Mouse (Mus musculus): ENCODE data around the gene Hist1h1c. TPM values are rescaled to one million over a fixed set of nuclear protein-coding genes. Genes with fewer than 3 reads are reported as not detected.

The Hist1h1c gene
- polyA plus RNA-seq, 1 experiment from 2014 or later = 180 TPM

Small RNA genes within 50 kb of the gene (microRNA-seq; reads per million reads assigned to microRNA genes)
- gene Gm44314 (ENCODE audit: borderline replicate concordance, insufficient number of aligned reads) (not detected), gene Gm44484 (ENCODE audit: borderline replicate concordance, insufficient number of aligned reads) (not detected)

Other genes with a start within 250 kb of the Hist1h1c start
- gene Btn2a2, start 250.0 kb upstream of the Hist1h1c start, polyA plus RNA-seq (2015; fragmentation: Nextera tagmentation; extraction: Ambion mirVana) = 0.30 TPM in 1 of 2 replicates, not detected in the other
- gene Hist1h4h, start 207.8 kb upstream of the Hist1h1c start, polyA plus RNA-seq (2015; fragmentation: Nextera tagmentation; extraction: Ambion mirVana) = 11.5 and 11.7 TPM in 2 replicates
- 3.9 and 7.2 TPM in 2 replicates for gene Hist1h2af, start 204.9 kb upstream of the Hist1h1c start, polyA plus RNA-seq (2015; fragmentation: Nextera tagmentation; extraction: Ambion mirVana)
- 1.4 and 1.9 TPM in 2 replicates for gene Hist1h3g, start 203.4 kb upstream of the Hist1h1c start, polyA plus RNA-seq (2015; fragmentation: Nextera tagmentation; extraction: Ambion mirVana)
- 0.24 and 0.48 TPM in 2 replicates for gene Hist1h2bh, start 195.4 kb upstream of the Hist1h1c start, polyA plus RNA-seq (2015; fragmentation: Nextera tagmentation; extraction: Ambion mirVana)
- 0.75 and 0.84 TPM in 2 replicates for gene Hist1h3f, start 194.8 kb upstream of the Hist1h1c start, polyA plus RNA-seq (2015; fragmentation: Nextera tagmentation; extraction: Ambion mirVana)
- not detected in 2 replicates for gene Hist1h4f, start 187.2 kb upstream of the Hist1h1c start, polyA plus RNA-seq (2015; fragmentation: Nextera tagmentation; extraction: Ambion mirVana)
- 0.26 and 0.41 TPM in 2 replicates for gene Hist1h1d, start 185.5 kb upstream of the Hist1h1c start, polyA plus RNA-seq (2015; fragmentation: Nextera tagmentation; extraction: Ambion mirVana)
- gene Hist1h3e, start 176.4 kb upstream of the Hist1h1c start, polyA plus RNA-seq (2015; fragmentation: Nextera tagmentation; extraction: Ambion mirVana) = 3.7 and 4.0 TPM in 2 replicates
- gene Hist1h2ae, start 167.6 kb upstream of the Hist1h1c start, polyA plus RNA-seq (2015; fragmentation: Nextera tagmentation; extraction: Ambion mirVana) = 38.1 and 43.6 TPM in 2 replicates
- 2.6 and 5.2 TPM in 2 replicates for gene Hist1h2bg, start 167.4 kb upstream of the Hist1h1c start, polyA plus RNA-seq (2015; fragmentation: Nextera tagmentation; extraction: Ambion mirVana)
- 0.86 and 1.0 TPM in 2 replicates for gene Hist1h2bf, start 164.6 kb upstream of the Hist1h1c start, polyA plus RNA-seq (2015; fragmentation: Nextera tagmentation; extraction: Ambion mirVana)
- gene Hist1h2ad, start 164.4 kb upstream of the Hist1h1c start, polyA plus RNA-seq (2015; fragmentation: Nextera tagmentation; extraction: Ambion mirVana) = 0.74 and 1.1 TPM in 2 replicates
- gene Hist1h3d, start 163.0 kb upstream of the Hist1h1c start, polyA plus RNA-seq (2015; fragmentation: Nextera tagmentation; extraction: Ambion mirVana) = 1.9 and 2.4 TPM in 2 replicates
- gene Hist1h4d, start 157.2 kb upstream of the Hist1h1c start, polyA plus RNA-seq (2015; fragmentation: Nextera tagmentation; extraction: Ambion mirVana) = 48.4 and 56.4 TPM in 2 replicates
- 1.3 and 1.7 TPM in 2 replicates for gene Hist1h2be, start 117.7 kb upstream of the Hist1h1c start, polyA plus RNA-seq (2015; fragmentation: Nextera tagmentation; extraction: Ambion mirVana)
- 13.4 and 14.3 TPM in 2 replicates for gene Hist1h1e, start 116.2 kb upstream of the Hist1h1c start, polyA plus RNA-seq (2015; fragmentation: Nextera tagmentation; extraction: Ambion mirVana)
- gene Hist1h2ac, start 54.9 kb upstream of the Hist1h1c start, polyA plus RNA-seq (2015; fragmentation: Nextera tagmentation; extraction: Ambion mirVana) = 0.62 and 1.6 TPM in 2 replicates
- gene Hist1h2bc, start 54.6 kb upstream of the Hist1h1c start, polyA plus RNA-seq (2015; fragmentation: Nextera tagmentation; extraction: Ambion mirVana) = 173 and 221 TPM in 2 replicates
- not detected in 2 replicates for gene Hist1h1t, start 43.0 kb upstream of the Hist1h1c start, polyA plus RNA-seq (2015; fragmentation: Nextera tagmentation; extraction: Ambion mirVana)
- 3.9 and 5.8 TPM in 2 replicates for gene Hist1h4c, start 40.4 kb upstream of the Hist1h1c start, polyA plus RNA-seq (2015; fragmentation: Nextera tagmentation; extraction: Ambion mirVana)
- 27.9 and 33.6 TPM in 2 replicates for gene Hfe, start 28.0 kb upstream of the Hist1h1c start, polyA plus RNA-seq (2015; fragmentation: Nextera tagmentation; extraction: Ambion mirVana)
- 1.2 and 1.4 TPM in 2 replicates for gene Hist1h3c, start 6.8 kb downstream of the Hist1h1c start, polyA plus RNA-seq (2015; fragmentation: Nextera tagmentation; extraction: Ambion mirVana)
- gene Hist1h2bb, start 7.9 kb downstream of the Hist1h1c start, polyA plus RNA-seq (2015; fragmentation: Nextera tagmentation; extraction: Ambion mirVana) = 0.84 and 0.95 TPM in 2 replicates
- 18.1 and 21.8 TPM in 2 replicates for gene Hist1h2ab, start 12.3 kb downstream of the Hist1h1c start, polyA plus RNA-seq (2015; fragmentation: Nextera tagmentation; extraction: Ambion mirVana)
- 2.5 and 3.1 TPM in 2 replicates for gene Hist1h3b, start 13.5 kb downstream of the Hist1h1c start, polyA plus RNA-seq (2015; fragmentation: Nextera tagmentation; extraction: Ambion mirVana)
- 0.50 and 1.1 TPM in 2 replicates for gene Hist1h4b, start 18.2 kb downstream of the Hist1h1c start, polyA plus RNA-seq (2015; fragmentation: Nextera tagmentation; extraction: Ambion mirVana)
- 0.52 TPM in 1 of 2 replicates, not detected in the other for gene Hist1h4a, start 22.4 kb downstream of the Hist1h1c start, polyA plus RNA-seq (2015; fragmentation: Nextera tagmentation; extraction: Ambion mirVana)
- gene Hist1h3a, start 23.6 kb downstream of the Hist1h1c start, polyA plus RNA-seq (2015; fragmentation: Nextera tagmentation; extraction: Ambion mirVana) = 1.1 and 1.8 TPM in 2 replicates
- gene Hist1h1a, start 24.9 kb downstream of the Hist1h1c start, polyA plus RNA-seq (2015; fragmentation: Nextera tagmentation; extraction: Ambion mirVana) = 1.2 and 1.8 TPM in 2 replicates
- gene Trim38, start 31.1 kb downstream of the Hist1h1c start, polyA plus RNA-seq (2015; fragmentation: Nextera tagmentation; extraction: Ambion mirVana) = 0.12 TPM in 1 of 2 replicates, not detected in the other
- gene Slc17a2, start 68.2 kb downstream of the Hist1h1c start, polyA plus RNA-seq (2015; fragmentation: Nextera tagmentation; extraction: Ambion mirVana) = 1.1 and 1.3 TPM in 2 replicates
- gene Slc17a3, start 100.6 kb downstream of the Hist1h1c start, polyA plus RNA-seq (2015; fragmentation: Nextera tagmentation; extraction: Ambion mirVana) = 0.33 and 0.57 TPM in 2 replicates
- 0.49 TPM in 1 of 2 replicates, not detected in the other for gene Slc17a1, start 128.9 kb downstream of the Hist1h1c start, polyA plus RNA-seq (2015; fragmentation: Nextera tagmentation; extraction: Ambion mirVana)
- 0.63 and 1.5 TPM in 2 replicates for gene Slc17a4, start 176.2 kb downstream of the Hist1h1c start, polyA plus RNA-seq (2015; fragmentation: Nextera tagmentation; extraction: Ambion mirVana)
- not detected in 2 replicates for gene Hist1h2ba, start 195.3 kb downstream of the Hist1h1c start, polyA plus RNA-seq (2015; fragmentation: Nextera tagmentation; extraction: Ambion mirVana)
- not detected in 2 replicates for gene Hist1h2aa, start 195.7 kb downstream of the Hist1h1c start, polyA plus RNA-seq (2015; fragmentation: Nextera tagmentation; extraction: Ambion mirVana)